Mouse (Mus musculus): ENCODE results near the gene Ankrd31.

DNA sequence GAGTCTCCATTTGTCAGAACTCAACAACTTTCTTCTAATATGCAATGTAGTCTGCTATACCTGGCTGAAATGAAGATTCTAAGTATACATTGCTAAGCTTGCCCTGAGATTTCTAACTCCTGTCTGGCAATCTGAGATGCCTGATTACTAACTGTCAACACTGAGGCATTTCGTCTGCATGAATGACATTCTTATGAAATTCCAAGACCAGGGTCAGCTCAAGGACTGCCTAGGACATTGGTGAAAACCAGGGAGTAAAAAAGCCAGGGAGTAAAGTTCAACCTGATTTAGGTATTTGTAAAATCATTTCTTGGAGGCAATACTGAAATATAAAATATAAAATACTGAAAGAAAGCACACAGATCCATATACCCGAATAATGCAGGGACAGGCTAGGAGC is 45.4 kb downstream of the Ankrd31 start:
- TF ChIP-seq CTCF (IDR thresholded peaks at IDR 0.05; ENCODE audit: control insufficient read depth, insufficient read depth, low read length) (no peak), POLR2A (IDR thresholded peaks at IDR 0.05; ENCODE audit: borderline replicate concordance, control insufficient read depth, low read depth, low read length) (no peak)
